Mouse (Mus musculus) lung, postnatal 10 days (tissue): ENCODE results near the gene Ctdnep1.
A peak's percentile ranks its signal among the peaks of the same experiment; 100 is the strongest.
"Not testable (repeated sequence)": the region's sequence is repeated elsewhere in the genome, so short reads cannot be mapped to it uniquely, and the experiment has no call there.

Source experiments
- DNase-seq: peaks from one replicate; pipeline ENCODE4 v3.0.0; 2021

The Ctdnep1 gene

GRCm38 (mm10) chr11:69950807-69951459 is 30.0 kb upstream of the Ctdnep1 start:
- no peak for DNase-seq

- DNase-seq = no peak
These were observed 28.7 kb upstream of the Ctdnep1 start for GRCm38 (mm10) chr11:69952274-69952673.

DNA sequence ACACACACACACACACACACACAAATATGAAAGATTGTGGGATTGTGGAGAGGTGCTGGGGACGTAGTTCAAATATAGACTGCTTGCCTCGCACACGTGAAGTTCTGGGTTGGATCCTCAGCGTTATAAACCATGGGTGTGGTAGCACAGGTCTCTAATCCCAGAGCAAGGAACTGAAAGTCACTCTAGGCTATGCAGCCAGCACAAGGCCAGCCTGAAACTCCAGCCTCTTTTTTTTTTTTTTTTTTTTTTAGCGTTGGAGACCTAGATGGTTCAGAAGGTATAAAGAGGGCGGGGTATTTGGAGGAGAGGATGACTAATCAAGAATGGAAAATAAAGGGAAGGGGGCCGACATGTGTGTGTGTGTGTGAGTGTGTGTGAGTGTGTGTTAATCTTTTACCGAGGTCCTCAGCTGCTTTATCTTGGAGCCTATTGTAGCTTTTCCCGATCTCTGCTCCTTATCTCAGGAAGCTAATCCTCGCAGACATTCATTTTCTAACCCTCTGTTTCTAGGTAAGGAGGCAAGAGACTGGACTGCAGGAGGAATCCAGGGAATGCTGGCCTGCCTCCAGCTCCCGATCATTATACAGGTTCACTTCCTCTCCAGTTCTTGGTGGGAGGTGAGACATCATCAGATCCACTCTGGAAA is 27.6 kb upstream of the Ctdnep1 start:
- no peak for DNase-seq

GRCm38 (mm10) chr11:69955618-69956017 is 25.3 kb upstream of the Ctdnep1 start:
- DNase-seq = not testable (repeated sequence)

- no peak for DNase-seq
These were observed 24.7 kb upstream of the Ctdnep1 start for GRCm38 (mm10) chr11:69956218-69956617.

DNA sequence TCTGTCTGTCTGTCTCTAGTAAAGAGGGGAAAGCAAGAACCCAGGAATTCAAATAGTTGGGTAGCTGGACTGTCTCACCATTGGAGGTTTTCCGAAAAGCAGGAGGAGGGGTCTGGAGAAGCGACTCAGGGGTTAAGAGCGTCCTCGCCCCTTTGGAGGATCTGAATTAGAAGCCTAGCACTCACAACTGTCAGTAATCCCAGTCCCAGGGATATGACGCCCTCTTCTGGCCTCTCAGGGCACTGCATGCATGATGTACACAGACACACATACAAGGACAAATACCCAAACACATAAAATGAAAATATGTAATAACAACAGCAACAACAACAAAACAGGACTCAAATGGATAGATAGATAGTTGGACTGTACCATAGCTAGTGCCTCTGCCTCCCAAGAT is 20.3 kb upstream of the Ctdnep1 start:
- DNase-seq = no peak

- DNase-seq = no peak
These were observed 19.1 kb upstream of the Ctdnep1 start for GRCm38 (mm10) chr11:69961841-69962240.

GRCm38 (mm10) chr11:69964650-69965270 is 16.2 kb upstream of the Ctdnep1 start, which contains the start of gene Cldn7:
TSS of gene Cldn7 (plus strand) at chr11:69964779.
- no peak for DNase-seq

DNA sequence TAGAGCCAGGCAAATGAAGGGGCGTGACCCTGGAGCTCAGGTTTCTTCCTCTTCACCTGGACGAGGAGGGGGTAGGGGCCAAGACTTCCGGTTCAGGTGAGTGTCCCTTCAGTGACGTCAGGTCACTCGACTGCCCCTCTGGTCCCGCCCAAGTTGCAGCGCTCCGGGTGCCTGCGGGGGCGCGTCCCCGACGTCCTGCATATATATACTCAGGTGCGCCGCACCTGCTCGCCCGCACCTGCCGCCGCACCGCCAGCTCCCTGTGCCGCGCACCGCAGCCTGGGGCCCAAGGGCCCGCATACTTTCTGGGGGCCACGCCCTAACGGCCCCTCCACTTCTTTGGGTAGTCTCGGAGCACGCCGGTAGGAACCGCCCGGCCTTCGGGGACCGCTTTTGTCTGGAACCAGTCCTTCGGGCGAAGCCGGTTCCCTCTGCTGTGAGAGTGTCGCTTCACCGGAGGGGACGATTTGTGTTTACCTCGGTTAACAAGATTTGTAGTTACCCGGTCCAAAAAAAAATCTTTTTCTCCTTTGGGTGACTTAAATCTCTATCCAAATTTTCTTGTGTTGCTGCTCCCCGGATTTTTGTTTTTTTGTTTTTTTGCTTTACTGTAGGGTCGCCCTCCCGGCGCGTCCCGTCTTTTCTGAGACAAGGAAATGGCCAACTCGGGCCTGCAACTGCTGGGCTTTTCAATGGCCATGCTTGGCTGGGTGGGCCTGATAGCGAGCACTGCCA is 15.5 kb upstream of the Ctdnep1 start:
- peak; percentile 84 for DNase-seq

GRCm38 (mm10) chr11:69966006-69966859 is 14.7 kb upstream of the Ctdnep1 start:
- DNase-seq = peak; percentile 68

- no peak for DNase-seq
These were observed 14.0 kb upstream of the Ctdnep1 start for GRCm38 (mm10) chr11:69966860-69967517.

GRCm38 (mm10) chr11:69968793-69969192 is 12.2 kb upstream of the Ctdnep1 start:
- DNase-seq = no peak

DNA sequence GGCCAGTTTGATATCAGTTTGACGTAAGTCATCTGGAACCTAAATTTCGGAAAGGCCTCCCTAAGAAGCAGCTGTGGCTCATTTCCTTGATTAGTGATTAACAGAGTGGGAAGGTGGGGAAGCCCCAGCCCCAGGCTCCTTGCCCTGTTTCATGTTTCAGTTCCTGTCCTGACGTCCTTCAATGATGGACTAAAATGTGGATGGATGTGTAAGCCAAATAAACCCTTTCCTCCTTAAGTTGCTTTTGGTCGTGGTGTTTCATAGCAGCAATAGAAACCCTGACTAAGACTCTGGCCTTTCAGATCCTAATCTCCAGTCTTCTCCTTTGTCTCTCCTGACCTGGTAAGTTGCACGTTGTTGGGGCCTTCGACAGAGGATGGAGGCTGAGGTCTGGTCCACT is 10.7 kb upstream of the Ctdnep1 start:
- no peak for DNase-seq

GRCm38 (mm10) chr11:69970775-69971174 is 10.2 kb upstream of the Ctdnep1 start:
- no peak for DNase-seq

DNA sequence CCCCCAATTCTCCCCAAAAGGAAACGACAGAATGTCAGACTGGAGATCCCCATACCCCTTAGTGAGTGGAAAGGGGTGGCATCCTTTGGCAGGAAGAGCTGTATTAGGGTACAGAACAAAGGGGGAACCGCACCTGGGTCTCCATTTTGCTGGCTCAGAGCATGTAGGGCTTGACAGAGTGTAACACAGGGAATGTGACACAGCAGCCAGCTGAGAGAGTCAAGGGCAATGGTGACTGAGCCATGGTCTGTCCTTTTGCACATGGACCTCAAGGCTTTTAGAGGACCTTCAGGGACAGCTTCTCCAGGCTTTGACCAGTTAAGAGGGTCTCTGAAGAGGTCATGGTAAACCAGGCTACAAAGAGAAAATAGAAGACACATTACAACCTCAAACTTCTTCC is 6.0 kb upstream of the Ctdnep1 start:
- no peak for DNase-seq

- no peak for DNase-seq
These were observed 4.7 kb upstream of the Ctdnep1 start for GRCm38 (mm10) chr11:69976271-69976670.

GRCm38 (mm10) chr11:69979827-69980195 is 1.1 kb upstream of the Ctdnep1 start:
- no peak for DNase-seq

- DNase-seq = peak; percentile 98
These were observed 488 bp upstream of the Ctdnep1 start for GRCm38 (mm10) chr11:69980196-69981140.

GRCm38 (mm10) chr11:69982225-69982624 is 1.3 kb downstream of the Ctdnep1 start, which contains the start of gene Elp5:
TSS of gene Elp5 (minus strand) at chr11:69982517.
- no peak for DNase-seq

DNA sequence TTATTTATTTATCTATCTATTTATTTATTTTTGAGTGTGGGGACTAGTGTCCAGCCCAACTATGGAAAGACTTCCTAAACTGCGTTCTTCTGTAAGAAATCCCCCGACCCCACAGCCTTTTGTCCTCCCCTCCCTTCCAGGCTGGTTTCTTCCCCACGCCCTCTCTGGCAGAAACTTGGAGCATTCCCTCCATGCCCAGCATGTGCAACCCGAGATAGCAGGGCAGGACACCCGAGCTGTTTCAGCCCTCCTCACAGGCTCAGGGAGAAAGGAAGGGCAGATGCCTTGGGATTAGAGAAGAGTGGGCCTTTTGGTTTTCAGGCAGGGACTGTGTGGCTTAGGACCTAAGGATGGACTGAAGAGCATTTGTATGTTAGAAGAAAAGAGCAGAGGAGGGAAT is 1.9 kb downstream of the Ctdnep1 start:
- DNase-seq = peak; percentile 23

- no peak for DNase-seq
These were observed 2.4 kb downstream of the Ctdnep1 start for GRCm38 (mm10) chr11:69983377-69983776.
